Mouse (Mus musculus) kidney, postnatal 0 days (tissue): ENCODE data around the gene Slc52a3. TPM values are rescaled to one million over a fixed set of nuclear protein-coding genes. Genes with fewer than 3 reads are reported as not detected.

Experiments used
- ATAC-seq: fragments of 200-750 bp; cut with Nextera tagmentation; replicated peaks from 2 replicates; pipeline ENCODE4 v1.8.0; 2017; ENCODE audit warnings: low read depth, moderate number of reproducible peaks, moderate TSS enrichment, moderate library complexity; ENCODE audit not compliant: low FRiP score
- DNase-seq: peaks from one replicate; pipeline ENCODE4 v3.0.0-alpha.2; 2016; ENCODE audit warnings: low spot score
- H3K27ac ChIP-seq: fragments of 300-500 bp; sonication (generic); 2 replicates; pipeline ENCODE4 v1.5.1; 2014; ENCODE audit warnings: mild to moderate bottlenecking
- H3K27me3 ChIP-seq: fragments of 300-500 bp; sonication (generic); 2 replicates; pipeline ENCODE4 v1.6.1; 2014; ENCODE audit warnings: low read length, mixed read lengths; ENCODE audit not compliant: insufficient read depth
- H3K36me3 ChIP-seq: fragments of 300-500 bp; sonication (generic); 2 replicates; pipeline ENCODE4 v1.6.1; 2014; ENCODE audit warnings: low read length, mixed read lengths; ENCODE audit not compliant: insufficient read depth
- H3K4me1 ChIP-seq: fragments of 300-500 bp; sonication (generic); replicated peaks from 2 replicates; pipeline ENCODE4 v1.6.1; 2014; ENCODE audit warnings: antibody characterized with exemption, low read length, mixed read lengths; ENCODE audit not compliant: insufficient read depth
- H3K4me2 ChIP-seq: fragments of 300-500 bp; sonication (generic); 2 replicates; pipeline ENCODE4 v1.6.1; 2014; ENCODE audit warnings: mild to moderate bottlenecking, low read length, moderate library complexity, mixed read lengths
- H3K4me3 ChIP-seq: fragments of 300-500 bp; sonication (generic); replicated peaks from 2 replicates; pipeline ENCODE4 v1.5.1; 2014; ENCODE audit warnings: low read depth, low read length
- H3K9ac ChIP-seq: fragments of 300-500 bp; sonication (generic); 2 replicates; pipeline ENCODE4 v1.6.1; 2014; ENCODE audit warnings: low read depth, low read length
- H3K9me3 ChIP-seq: fragments of 300-500 bp; sonication (generic); replicated peaks from 2 replicates; pipeline ENCODE4 v1.6.1; 2016; ENCODE audit warnings: low read length, inconsistent platforms, mixed read lengths
- CTCF ChIP-seq: IDR thresholded peaks from 2 replicates; pipeline ENCODE4 v1.5.1; 2016; ENCODE audit warnings: antibody characterized with exemption, low read depth, mild to moderate bottlenecking, moderate library complexity
- WGBS: fragments of 180-500 bp; shearing (Covaris S2); extraction: QIAGEN DNeasy Blood & Tissue Kit; methylation state at CpG from one replicate; pipeline ENCODE4 v1.1.7; 2014; 5-methylcytosine and 5-hydroxymethylcytosine counted together
- polyA plus RNA-seq: library from polyadenylated mRNA; unstranded; fragments of >200 nt; fragmentation: Nextera tagmentation; extraction: Ambion mirVana; gene quantifications from 2 replicates; pipeline ENCODE4 v1.2.1, GENCODE M21; 2015

Gene Slc52a3
- polyA plus RNA-seq: 24.5 and 27.1 TPM in 2 replicates

DNA sequence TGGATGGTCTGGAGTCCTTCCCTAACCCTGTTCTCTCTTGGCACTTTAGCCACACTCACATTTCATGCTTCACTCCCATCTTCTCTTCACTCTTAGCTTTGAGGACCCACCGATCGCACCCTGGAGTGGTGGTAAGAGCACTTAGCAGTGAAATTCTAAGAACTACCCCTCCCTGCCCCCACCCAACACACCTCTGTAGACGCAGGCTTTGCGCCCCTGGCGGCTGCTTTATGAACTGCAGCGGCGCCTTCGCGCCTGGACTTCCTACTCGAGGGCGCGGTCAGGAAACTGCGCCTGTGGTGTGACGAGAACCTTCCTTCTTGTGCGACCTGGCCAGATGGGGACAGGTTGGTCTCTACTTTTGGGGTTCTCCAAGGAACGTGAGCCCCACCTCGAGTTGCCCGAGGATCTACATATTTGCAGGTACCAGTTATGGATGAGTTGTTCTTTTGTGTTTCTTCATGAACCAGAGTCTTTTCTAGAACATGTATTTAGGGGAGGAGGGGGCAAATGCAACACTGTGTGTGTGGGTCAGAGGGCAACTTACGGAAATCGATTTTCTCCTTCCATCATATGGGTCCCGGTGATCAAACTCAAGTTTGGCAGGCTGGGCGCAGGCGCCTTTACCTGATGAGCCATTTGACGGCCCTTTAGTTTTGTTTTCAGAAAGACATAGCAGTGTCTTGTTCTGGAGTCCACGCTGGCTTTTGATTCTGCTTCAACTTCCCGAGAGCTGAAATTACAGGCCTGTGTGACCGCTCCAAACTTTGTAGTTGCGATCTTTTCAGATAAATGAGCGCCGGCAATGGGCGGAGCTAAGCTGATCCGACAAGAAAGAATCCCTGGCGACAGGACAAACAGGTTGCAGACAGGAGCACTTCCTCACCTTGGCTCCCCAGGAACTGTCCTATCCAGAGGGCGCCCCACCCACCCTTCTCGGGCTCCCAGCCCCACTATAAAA, at the start of gene Slc52a3:
Gene Slc52a3, plus strand, starts transcription at position 283 of the 961 bp plus-strand sequence.
- Histone ChIP-seq H3K4me1 (peaks cover 18% of the 10 kb centered on the region), H3K9ac (no peak within 1 kb of the TSS), H3K4me3 (peak within 1 kb of the TSS; percentile 19), H3K9me3 (no peaks in the 10 kb centered on the region), H3K27ac (no peak within 1 kb of the TSS), H3K36me3 (no peaks in the 10 kb centered on the region), H3K4me2 (peak within 1 kb of the TSS; percentile 53), H3K27me3 (no peaks in the 10 kb centered on the region)
- peak; percentile 41; the same call in 1 of the 2 replicates for ATAC-seq
- peak; percentile 97 for TF ChIP-seq CTCF
- WGBS: 8% methylated on average over 35 of the region's 35 CpGs
- peak; percentile 73 for DNase-seq

DNA sequence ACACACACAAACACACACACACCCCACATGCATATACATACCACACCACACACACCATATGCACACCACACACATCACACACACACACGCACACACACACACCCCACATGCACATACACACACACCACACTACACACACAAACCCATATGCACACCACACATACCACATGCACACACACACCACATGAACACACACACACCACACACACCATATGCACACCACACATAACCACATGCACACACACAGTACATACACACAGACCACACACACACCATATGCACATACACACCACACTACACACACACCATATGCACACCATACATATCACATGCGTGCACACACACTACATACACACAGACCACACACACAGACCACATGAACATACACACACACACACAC, 48.7 kb upstream of the Slc52a3 start:
- no peak for TF ChIP-seq CTCF
- Histone ChIP-seq H3K4me2 (no peak overlapping the region), H3K36me3 (no peaks in the 10 kb centered on the region), H3K9me3 (no peaks in the 10 kb centered on the region), H3K27ac (no peak overlapping the region), H3K4me3 (no peak overlapping the region), H3K4me1 (no peaks in the 10 kb centered on the region), H3K9ac (no peak overlapping the region), H3K27me3 (no peaks in the 10 kb centered on the region)
- DNase-seq (no peak), ATAC-seq (no peak)
- 92% methylated on average over 2 of the region's 2 CpGs for WGBS

GRCm38 (mm10) chr2:151948311-151948710, 48.0 kb upstream of the Slc52a3 start:
- H3K4me3 ChIP-seq: no peak overlapping the region
- H3K4me2 ChIP-seq: no peak overlapping the region
- no peaks in the 10 kb centered on the region for H3K4me1 ChIP-seq
- WGBS: 81% methylated on average over 7 of the region's 7 CpGs
- H3K27me3 ChIP-seq: no peaks in the 10 kb centered on the region
- H3K9ac ChIP-seq: no peak overlapping the region
- H3K9me3 ChIP-seq: no peaks in the 10 kb centered on the region
- no peak overlapping the region for H3K27ac ChIP-seq
- ATAC-seq: no peak
- DNase-seq: no peak
- H3K36me3 ChIP-seq: no peaks in the 10 kb centered on the region
- no peak for TF ChIP-seq CTCF

DNA sequence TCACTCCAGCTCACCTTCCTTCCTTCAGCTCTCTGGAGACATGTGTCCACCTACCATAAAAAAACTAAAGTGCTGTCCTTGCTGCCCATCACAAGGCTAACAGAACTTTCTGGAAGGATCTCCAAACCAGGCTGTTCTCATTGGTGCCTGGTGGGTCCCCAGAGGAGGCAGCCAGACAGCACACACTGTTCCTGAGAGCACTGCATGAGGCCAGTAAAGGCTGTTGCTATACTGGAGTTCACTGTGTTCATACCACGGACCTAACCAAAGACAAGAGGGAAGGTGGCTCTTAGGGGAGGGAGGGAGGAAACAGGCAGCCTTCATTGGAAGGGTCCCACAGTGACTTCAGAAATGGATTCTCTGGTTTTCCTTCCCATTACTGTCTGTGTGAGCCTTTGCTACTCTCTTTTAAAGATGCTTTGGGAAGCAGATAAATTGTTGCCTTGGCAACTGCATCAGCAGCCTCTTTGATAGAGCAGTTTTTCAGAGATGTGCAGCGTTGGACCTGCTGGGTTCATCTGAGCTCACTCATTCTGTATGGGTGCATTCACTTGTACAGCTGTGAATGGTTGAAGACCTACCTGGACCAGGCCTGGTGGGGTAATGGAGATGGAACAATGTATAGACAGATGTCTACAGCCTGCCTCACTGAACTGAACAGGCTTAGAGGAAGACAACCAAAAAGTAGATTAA, 47.1 kb upstream of the Slc52a3 start:
- no peak for ATAC-seq
- Histone ChIP-seq H3K27ac (no peak overlapping the region), H3K4me1 (no peaks in the 10 kb centered on the region), H3K27me3 (no peaks in the 10 kb centered on the region), H3K4me2 (no peak overlapping the region), H3K9ac (no peak overlapping the region), H3K36me3 (no peaks in the 10 kb centered on the region), H3K4me3 (no peak overlapping the region), H3K9me3 (no peaks in the 10 kb centered on the region)
- no peak for TF ChIP-seq CTCF
- no peak for DNase-seq
- WGBS: 75% methylated on average over 2 of the region's 2 CpGs

- Histone ChIP-seq H3K4me3 (no peak overlapping the region), H3K4me1 (no peaks in the 10 kb centered on the region), H3K9me3 (no peaks in the 10 kb centered on the region), H3K27ac (no peak overlapping the region), H3K27me3 (no peaks in the 10 kb centered on the region), H3K36me3 (no peaks in the 10 kb centered on the region), H3K4me2 (no peak overlapping the region), H3K9ac (no peak overlapping the region)
- DNase-seq: no peak
- TF ChIP-seq CTCF: no peak
- 85% methylated on average over 8 of the region's 8 CpGs for WGBS
- ATAC-seq: no peak
These were observed 42.6 kb upstream of the Slc52a3 start for GRCm38 (mm10) chr2:151953665-151954064.

DNA sequence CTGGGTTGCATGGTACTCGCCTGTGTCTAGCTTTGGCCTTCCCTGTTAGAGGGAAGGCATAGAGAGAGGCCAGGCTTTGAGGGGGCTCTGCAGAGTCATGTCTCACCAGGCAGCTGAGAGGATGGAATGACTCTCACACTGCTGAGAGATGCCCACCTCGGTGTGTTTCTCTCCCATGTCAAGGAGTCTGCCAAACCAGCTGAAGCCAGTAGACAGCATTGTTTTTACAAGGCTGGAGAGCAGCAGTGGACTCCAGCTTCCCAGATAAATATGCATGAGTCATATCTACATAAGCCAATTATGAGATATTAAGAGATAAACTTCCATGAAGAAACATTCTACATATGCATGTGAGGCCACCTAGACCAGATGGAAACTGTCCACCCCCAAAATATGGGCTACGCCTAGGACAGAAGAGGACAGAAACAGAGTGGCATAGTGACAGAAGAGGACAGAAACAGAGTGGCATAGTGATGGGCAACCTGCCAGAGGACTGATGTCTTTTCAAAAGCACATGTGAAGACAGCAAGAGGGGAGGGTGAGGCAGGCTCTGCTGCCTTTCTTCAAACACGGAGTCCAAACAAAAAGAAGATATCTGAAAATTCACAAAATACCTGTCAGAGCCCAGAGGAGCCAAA, 39.7 kb upstream of the Slc52a3 start:
- no peaks in the 10 kb centered on the region for H3K9me3 ChIP-seq
- TF ChIP-seq CTCF: no peak
- no peaks in the 10 kb centered on the region for H3K27me3 ChIP-seq
- H3K4me3 ChIP-seq: no peak overlapping the region
- H3K27ac ChIP-seq: no peak overlapping the region
- no peak overlapping the region for H3K9ac ChIP-seq
- WGBS: 73% methylated on average over 4 of the region's 4 CpGs
- no peak for ATAC-seq
- no peaks in the 10 kb centered on the region for H3K36me3 ChIP-seq
- no peak for DNase-seq
- no peak overlapping the region for H3K4me2 ChIP-seq
- H3K4me1 ChIP-seq: 0 out of 2 replicates have a peak, but pooled peaks cover 7% of the 10 kb centered on the region
